Mouse (Mus musculus) layer of hippocampus, postnatal 25 days (tissue): ENCODE measurements at regions not wholly inside any gene's neighbourhood (a gene's known extent, or its start where the extent isn't known, plus 50 kb on each side); places are given as distances from the start of the nearest gene placed in this dataset.
"Not testable (repeated sequence)": the region's sequence is repeated elsewhere in the genome, so short reads cannot be mapped to it uniquely, and the experiment has no call there.

Experiments used
- DNase-seq, 2 experiments: peaks; one replicate each; pipeline ENCODE4 v3.0.0; 2022; ENCODE audit warnings: mixed read lengths in 2 of 2, low spot score in 1 of 2; ENCODE audit errors: extremely low spot score in 1 of 2

DNA sequence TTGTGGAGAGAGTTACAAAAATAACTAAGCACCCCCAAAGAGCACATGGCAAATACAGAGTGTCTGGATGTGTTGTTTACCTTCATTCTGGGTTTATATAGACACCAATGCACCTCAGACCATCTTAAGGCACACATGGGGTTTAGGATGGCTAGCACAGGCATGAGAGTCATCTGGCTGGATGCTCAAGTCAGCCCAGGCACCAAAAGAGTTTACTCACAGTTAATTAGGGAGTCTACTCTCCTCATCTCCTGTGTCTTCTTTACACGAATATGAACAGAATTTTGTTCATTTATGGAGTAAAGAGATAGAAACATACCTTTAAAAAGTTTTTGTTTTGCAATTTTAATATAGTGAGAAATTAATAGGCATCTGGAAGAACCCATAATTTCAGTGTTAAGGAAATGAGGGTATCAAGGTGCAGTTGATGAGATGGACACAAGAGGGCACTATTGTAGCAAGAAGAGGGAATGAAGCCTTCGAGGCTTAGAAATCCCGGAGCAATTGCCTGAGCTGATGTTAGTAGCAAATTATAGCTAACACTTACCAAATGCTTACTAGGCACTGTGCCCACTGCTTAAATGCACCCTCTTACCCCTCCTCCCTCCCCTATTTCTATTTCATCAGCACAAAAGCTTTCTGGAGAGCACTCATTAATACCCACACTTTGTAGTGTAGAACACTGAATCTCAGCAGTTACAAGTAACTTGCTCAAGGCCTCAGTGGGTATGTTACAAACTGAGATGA lies 174.6 kb downstream of the Eepd1 start:
- DNase-seq = peak; percentile 20 to 68

DNA sequence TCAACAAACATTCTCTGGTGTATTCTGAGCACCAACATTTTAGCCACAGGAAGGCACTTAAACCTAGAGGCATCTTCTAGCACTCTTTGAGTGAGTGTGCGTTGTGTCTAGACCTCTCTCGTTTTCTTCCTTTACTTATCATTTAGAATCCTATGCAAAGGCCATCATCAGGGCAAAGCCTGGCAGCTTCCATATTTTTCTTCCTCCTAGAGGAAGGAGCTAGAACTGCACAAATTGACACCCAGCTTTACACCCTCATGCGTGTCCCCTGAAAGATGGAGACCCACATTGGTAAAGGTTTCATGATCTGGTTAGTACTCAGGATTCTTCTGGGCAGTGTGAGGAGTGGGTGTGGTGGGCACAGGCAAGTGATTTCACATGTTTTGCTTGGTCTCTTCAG lies 175.2 kb downstream of the Eepd1 start:
- DNase-seq = no peak

DNA sequence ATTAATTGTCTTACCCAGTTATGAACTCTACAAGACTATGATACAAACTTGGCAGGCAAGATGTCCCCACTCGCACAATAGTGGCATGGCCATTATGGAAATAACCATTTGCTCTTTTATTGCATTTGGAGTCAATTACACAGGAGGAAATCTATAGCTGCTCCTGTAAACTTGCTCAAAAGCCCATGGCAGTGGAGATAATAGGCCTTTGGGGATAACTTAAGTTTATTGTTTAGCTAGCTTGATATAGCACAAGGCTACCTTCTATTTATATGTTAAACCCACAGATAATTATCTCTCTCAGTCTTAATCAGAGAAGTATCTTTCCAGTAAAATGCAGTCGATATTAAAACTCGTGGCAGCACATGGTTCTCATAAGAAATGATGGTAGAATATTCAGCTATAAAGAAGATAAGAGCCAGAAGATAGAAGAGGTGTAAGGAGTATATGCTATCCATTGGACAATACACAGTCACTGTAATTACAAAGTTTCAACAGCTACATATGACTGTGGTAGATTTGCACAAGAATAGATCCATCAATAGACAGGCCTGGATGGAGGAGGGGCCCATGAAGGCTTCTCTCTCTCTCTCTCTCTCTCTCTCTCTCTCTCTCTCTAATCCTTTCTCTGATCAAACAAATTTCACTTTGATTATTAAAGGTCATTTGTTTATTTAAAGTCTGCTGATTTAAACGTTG lies 202.4 kb downstream of the Eepd1 start:
- DNase-seq = no peak

DNA sequence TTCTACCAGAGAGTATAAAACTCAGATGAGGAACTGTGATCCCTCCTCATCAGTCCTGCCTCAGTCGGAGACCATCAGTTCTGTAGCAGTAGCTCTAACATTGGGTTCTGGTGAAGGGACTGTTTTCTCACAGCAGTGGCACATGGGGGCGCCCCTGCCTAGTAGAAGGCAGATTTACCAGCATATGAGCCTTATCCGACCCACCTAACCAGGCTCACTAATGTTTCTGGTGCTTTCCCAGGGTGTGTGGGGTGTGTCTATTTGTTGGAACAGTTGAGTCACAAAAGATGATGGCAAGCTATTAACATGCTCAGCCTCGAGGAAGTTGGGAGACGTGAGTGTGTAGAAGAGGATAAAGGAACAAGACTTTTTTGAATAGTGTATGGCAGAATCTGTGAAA lies 212.3 kb downstream of the Eepd1 start:
- DNase-seq = peak; percentile 46 to 55

DNA sequence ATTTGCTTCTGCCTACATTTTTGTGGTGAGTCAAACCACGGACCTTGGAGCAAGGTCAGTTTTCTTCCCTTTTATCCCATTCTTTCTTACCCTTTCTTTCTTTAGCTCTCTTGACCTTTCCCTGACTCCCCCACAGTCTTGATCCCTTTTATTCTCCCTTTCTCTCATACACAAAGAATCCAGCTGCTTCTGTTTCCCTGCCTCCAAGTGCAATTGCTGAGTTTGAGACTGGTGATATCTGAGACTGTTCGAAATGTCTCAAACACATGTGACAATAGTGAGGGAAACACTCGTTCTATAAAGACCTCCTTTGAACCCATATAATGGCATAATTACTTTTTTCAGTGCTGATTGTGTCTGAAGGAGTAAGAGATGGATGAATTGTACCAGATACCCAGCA lies 213.7 kb downstream of the Eepd1 start:
- DNase-seq = no peak

DNA sequence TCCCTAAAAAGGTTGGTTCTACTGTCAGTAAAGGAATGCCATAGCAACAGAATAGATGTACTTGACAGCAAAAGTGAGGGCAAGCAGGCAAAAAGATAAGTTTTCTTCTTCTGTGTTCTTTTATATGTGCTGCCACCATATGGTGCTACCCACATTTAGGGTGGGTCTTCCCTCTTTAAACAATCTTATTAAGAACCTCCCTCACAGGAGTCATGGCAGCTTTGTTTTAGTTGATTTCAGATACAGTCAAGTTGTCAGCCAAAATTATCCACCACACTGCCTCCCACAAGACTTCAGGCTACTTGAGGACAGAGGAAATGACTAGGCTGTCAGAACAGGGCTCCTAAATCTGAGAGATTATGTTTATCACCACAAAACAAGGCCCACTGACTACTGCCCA lies 232.3 kb downstream of the Eepd1 start:
- no peak for DNase-seq

GRCm38 (mm10) chr9:25744162-25744561 lies 262.8 kb downstream of the Eepd1 start:
- no peak for DNase-seq

- no peak for DNase-seq
These were observed 269.8 kb downstream of the Eepd1 start for GRCm38 (mm10) chr9:25751138-25751537.

- no peak for DNase-seq
These were observed 292.6 kb downstream of the Eepd1 start for GRCm38 (mm10) chr9:25773899-25774298.

DNA sequence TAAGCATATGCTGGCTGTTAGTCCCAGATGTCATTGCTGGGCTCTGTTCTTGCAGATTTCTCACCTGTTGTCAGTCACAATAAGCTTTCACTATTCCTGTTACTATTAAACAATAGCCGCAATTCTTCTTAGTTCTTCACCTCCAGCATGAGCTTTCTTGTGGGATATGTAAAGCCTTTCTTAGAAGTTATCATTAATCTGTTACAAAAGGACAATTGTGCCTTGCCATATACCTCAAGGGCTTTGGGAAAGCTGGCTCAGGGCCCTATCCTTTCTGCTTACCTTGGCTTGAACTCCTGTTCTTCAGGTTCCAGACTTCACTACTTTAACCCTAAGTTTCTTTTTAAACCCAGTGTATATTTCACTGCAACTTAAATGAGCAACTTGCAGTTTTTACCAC lies 301.3 kb downstream of the Eepd1 start:
- DNase-seq = no peak

GRCm38 (mm10) chr9:25795142-25795910 lies 314.0 kb downstream of the Eepd1 start:
- DNase-seq = no peak

- DNase-seq = no peak
These were observed 328.2 kb downstream of the Eepd1 start for GRCm38 (mm10) chr9:25809562-25809961.

DNA sequence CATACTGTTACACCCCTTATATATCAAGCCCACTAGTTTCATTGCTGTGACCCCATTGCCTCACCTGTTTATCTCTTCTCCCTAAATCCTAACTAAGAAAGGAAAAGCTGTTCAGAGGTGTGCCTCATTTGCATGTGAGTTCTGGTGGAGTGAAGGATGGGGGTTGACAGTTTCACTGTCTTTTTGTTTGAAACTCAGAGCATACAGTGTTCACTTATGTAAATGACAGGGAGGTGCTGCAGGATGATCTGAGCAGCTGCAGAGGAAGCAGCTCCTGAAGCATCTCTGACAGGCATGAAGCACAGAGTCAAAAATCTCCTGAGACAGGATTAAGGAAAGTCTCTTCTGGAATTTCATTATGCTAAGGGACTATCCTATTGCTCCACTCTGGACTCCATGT lies 351.9 kb downstream of the Eepd1 start:
- DNase-seq = no peak

DNA sequence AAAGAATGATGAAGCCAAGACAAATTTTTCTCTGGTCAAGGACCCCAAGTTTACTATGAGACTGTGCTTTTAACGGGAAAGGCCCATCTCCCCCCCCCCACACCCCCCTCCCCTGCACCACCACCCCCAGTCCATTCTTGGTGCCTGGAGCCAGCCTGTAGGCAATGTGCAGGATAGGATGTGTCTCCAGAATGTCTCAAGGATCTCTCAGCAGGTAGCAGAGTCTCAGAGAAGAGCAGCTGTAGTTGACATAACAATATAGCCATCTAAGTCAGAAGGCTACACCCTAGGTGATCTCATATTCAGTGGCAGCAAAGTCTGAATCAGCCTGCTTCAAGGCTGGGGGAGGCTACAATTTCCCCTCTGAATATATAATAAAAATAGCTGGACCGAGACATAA lies 368.6 kb downstream of the Eepd1 start:
- not testable (repeated sequence) for DNase-seq

GRCm38 (mm10) chr9:25850608-25851007 lies 369.3 kb downstream of the Eepd1 start:
- DNase-seq = not testable (repeated sequence)

- no peak for DNase-seq
These were observed 373.2 kb downstream of the Eepd1 start for GRCm38 (mm10) chr9:25854545-25854944.

- no peak for DNase-seq
These were observed 388.9 kb downstream of the Eepd1 start for GRCm38 (mm10) chr9:25870260-25870659.

- no peak for DNase-seq
These were observed 415.1 kb downstream of the Eepd1 start for GRCm38 (mm10) chr9:25896333-25896905.
